Mouse (Mus musculus): ENCODE measurements around the gene Gmpr2.

DNA sequence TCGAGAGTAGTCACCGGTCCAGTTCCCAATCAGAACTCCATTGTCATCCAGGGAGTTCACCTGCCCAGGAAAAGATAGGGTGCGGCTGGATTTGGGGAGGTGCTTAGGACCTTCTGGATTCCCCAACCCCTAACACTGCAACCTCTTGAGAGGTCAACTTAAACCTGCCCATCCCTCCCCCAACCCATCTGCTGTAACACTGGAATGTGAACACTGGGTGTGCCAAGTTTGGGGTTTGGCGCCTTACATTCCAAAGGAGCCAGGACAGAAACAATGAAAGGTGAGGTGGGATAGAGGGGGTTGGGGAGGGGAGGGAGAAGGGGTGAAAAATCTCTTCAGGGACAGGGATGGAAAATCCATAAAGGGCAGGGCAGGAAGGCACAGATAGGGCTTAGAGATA is 37.8 kb downstream of the Gmpr2 start:
- TF ChIP-seq CTCF (conservative IDR thresholded peaks at IDR 0.05; ENCODE audit: low read length): no peak
- no peak for TF ChIP-seq NANOG (IDR thresholded peaks at IDR 0.05; ENCODE audit: borderline replicate concordance, low read length)
- no peak for TF ChIP-seq POU5F1 (IDR thresholded peaks at IDR 0.05; ENCODE audit: borderline replicate concordance, low read length)

All from E14TG2a.4 (cell line).